Mouse (Mus musculus): ENCODE results near the gene Ptprg. TPM values are rescaled to one million over a fixed set of nuclear protein-coding genes. Genes with fewer than 3 reads are reported as not detected.

Ptprg gene
- polyA plus RNA-seq, 1 experiment from 2014 or later: 48.0 TPM

DNA sequence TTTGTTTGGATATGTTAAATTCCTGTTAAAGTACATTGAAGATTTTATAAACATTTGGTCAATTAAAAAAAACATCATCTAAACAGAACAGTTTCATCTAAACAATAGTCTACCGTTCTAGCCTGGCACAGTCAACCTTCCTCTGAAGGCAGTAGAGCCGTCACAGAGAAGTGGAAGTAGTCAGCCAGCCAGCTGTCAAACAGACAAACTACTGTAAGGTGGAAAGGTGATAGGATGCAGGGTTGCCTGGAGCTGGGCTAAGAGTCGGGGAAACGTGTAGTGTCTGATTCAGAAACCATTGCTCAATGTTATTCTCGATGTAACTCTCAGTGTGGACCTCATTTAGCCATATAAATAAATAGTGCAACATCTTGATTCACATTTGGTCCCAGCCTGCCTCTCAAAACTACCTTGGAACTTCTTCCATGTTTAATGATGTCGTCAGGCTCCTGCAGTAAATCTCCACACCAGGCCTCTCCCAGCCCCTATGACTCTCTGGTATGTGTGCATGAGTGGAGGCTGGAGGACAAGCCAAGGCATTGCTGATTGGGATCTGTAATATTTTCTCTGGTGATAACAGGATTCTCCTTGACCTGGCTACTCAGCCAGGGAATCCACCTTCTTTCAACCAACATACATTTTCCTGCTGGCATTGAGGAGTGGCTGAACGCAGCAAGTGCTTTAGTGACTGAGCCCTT is 178.0 kb downstream of the Ptprg start:
- H3K9me3 ChIP-seq (ENCODE audit: control insufficient read depth, low read length): no peaks in the 10 kb centered on the region
- no peak overlapping the region for H3K27ac ChIP-seq (ENCODE audit: low read depth, low read length)
- no peak for DNase-seq (ENCODE audit: low spot score)
- no peak overlapping the region for H3K9ac ChIP-seq (ENCODE audit: low read length)
- no peaks in the 10 kb centered on the region for H3K36me3 ChIP-seq (ENCODE audit: control insufficient read depth, insufficient read depth, low read length)
- H3K4me2 ChIP-seq (ENCODE audit: low read depth, low read length, severe bottlenecking): no peak overlapping the region
- H3K27me3 ChIP-seq (ENCODE audit: control insufficient read depth, insufficient read depth, low read length): no peaks in the 10 kb centered on the region
- no peak for ATAC-seq (replicated peaks; ENCODE audit: low FRiP score)
- no peaks in the 10 kb centered on the region for H3K4me1 ChIP-seq (replicated peaks; ENCODE audit: control insufficient read depth, insufficient read depth, low read length)
- H3K4me3 ChIP-seq (ENCODE audit: low read depth, low read length): no peak overlapping the region
- 80% methylated on average over 7 of the region's 7 CpGs for WGBS

DNA sequence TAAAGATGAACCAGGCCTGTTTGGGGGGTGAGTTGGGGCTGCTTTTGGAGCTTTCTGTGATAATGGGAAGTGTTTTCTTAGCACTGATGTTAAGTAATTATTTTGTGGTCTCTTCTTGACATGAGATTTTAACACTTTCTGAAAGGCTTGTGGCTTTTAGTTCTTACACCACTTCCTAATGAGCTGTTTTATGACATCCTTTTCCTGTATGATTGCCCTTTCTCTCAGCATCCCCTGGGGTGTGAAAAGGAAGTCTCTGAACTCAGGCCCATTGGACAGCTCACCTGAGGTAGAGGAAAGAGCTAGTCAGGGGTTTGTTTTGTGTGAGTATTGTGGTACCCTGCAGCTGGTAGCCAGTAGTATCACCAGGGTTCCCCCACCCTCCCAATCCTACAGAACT is 179.0 kb downstream of the Ptprg start:
- Histone ChIP-seq H3K9ac (ENCODE audit: low read length) (no peak overlapping the region), H3K27ac (ENCODE audit: low read depth, low read length) (no peak overlapping the region), H3K36me3 (ENCODE audit: control insufficient read depth, insufficient read depth, low read length) (no peaks in the 10 kb centered on the region), H3K4me3 (ENCODE audit: low read depth, low read length) (no peak overlapping the region), H3K9me3 (ENCODE audit: control insufficient read depth, low read length) (no peaks in the 10 kb centered on the region), H3K4me1 (replicated peaks; ENCODE audit: control insufficient read depth, insufficient read depth, low read length) (no peaks in the 10 kb centered on the region), H3K27me3 (ENCODE audit: control insufficient read depth, insufficient read depth, low read length) (no peaks in the 10 kb centered on the region), H3K4me2 (ENCODE audit: low read depth, low read length, severe bottlenecking) (no peak overlapping the region)
- DNase-seq (ENCODE audit: low spot score) (no peak), ATAC-seq (replicated peaks; ENCODE audit: low FRiP score) (no peak)

DNA sequence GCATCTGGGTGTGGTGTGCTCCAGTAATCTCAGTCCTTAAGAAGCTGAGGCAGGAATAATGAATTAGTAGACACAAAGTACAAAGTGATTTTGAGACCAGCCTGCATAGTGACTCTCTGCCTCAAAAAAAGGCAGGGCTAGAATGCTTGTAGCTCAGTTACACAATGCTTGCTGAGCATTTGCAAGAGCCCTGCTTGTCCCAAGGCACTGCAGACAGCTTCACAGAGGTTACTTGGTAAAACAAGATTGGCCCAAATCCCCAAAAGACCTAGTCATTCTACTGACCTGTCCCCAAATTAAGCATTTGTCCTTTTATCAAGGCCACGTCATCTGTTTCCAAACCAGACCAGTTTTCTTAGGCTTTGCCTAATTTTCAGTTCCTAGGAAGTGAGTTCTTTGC is 190.4 kb downstream of the Ptprg start:
- Histone ChIP-seq H3K4me3 (ENCODE audit: low read depth, low read length) (no peak overlapping the region), H3K36me3 (ENCODE audit: control insufficient read depth, insufficient read depth, low read length) (no peaks in the 10 kb centered on the region), H3K9ac (ENCODE audit: low read length) (no peak overlapping the region), H3K9me3 (ENCODE audit: control insufficient read depth, low read length) (no peaks in the 10 kb centered on the region), H3K4me1 (replicated peaks; ENCODE audit: control insufficient read depth, insufficient read depth, low read length) (no peaks in the 10 kb centered on the region), H3K27ac (ENCODE audit: low read depth, low read length) (no peak overlapping the region), H3K27me3 (ENCODE audit: control insufficient read depth, insufficient read depth, low read length) (no peaks in the 10 kb centered on the region), H3K4me2 (ENCODE audit: low read depth, low read length, severe bottlenecking) (no peak overlapping the region)
- WGBS: 89% methylated on average over 1 of the region's 1 CpGs
- DNase-seq (ENCODE audit: low spot score) (no peak), ATAC-seq (replicated peaks; ENCODE audit: low FRiP score) (no peak)

DNA sequence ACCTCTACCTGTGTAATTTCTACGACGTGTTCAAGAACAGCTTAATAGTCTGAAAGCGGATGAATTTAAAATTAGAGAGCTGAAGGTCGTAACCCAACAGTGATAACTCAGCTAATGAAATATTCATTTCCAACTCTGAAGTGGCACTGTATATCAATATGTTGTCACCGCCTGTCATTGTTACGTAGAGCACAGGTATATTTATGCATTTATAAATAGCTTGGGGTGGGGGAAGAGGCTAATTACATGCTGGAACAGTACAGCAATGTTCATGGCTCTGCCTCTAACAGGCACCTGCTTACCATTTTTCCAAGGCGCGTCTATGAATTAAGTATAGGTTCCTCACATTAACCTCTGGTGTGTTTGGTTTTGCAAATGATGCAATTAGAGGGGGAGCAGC is 199.3 kb downstream of the Ptprg start:
- WGBS: 84% methylated on average over 8 of the region's 8 CpGs
- no peaks in the 10 kb centered on the region for H3K9me3 ChIP-seq (ENCODE audit: control insufficient read depth, low read length)
- H3K4me3 ChIP-seq (ENCODE audit: low read depth, low read length): no peak overlapping the region
- H3K4me2 ChIP-seq (ENCODE audit: low read depth, low read length, severe bottlenecking): no peak overlapping the region
- no peaks in the 10 kb centered on the region for H3K36me3 ChIP-seq (ENCODE audit: control insufficient read depth, insufficient read depth, low read length)
- ATAC-seq (replicated peaks; ENCODE audit: low FRiP score): no peak
- no peak overlapping the region for H3K27ac ChIP-seq (ENCODE audit: low read depth, low read length)
- no peak overlapping the region for H3K9ac ChIP-seq (ENCODE audit: low read length)
- no peak for DNase-seq (ENCODE audit: low spot score)
- H3K4me1 ChIP-seq (replicated peaks; ENCODE audit: control insufficient read depth, insufficient read depth, low read length): no peaks in the 10 kb centered on the region
- H3K27me3 ChIP-seq (ENCODE audit: control insufficient read depth, insufficient read depth, low read length): no peaks in the 10 kb centered on the region

DNA sequence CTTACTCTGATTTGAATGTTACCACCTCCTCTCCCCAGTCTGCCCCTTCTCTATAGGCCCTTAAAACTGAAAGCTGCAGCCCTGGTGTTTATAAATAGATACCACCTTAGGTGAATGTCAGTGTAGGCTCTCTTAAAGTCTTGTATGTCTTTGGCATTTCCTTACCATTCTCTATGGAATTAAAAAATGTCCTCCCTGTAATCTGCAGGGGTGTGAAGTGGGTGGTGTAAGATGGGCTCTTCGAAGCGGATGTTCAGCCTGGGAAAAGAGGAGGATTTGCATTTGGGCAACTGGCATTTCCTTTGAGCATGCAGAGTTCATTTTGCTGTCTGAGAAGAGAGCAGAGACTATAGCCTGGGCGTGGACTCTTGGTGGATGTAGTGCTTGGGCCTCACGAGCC is 201.3 kb downstream of the Ptprg start:
- H3K27ac ChIP-seq (ENCODE audit: low read depth, low read length): no peak overlapping the region
- ATAC-seq (replicated peaks; ENCODE audit: low FRiP score) (no peak), DNase-seq (ENCODE audit: low spot score) (no peak)
- H3K4me3 ChIP-seq (ENCODE audit: low read depth, low read length): no peak overlapping the region
- no peaks in the 10 kb centered on the region for H3K4me1 ChIP-seq (replicated peaks; ENCODE audit: control insufficient read depth, insufficient read depth, low read length)
- no peaks in the 10 kb centered on the region for H3K9me3 ChIP-seq (ENCODE audit: control insufficient read depth, low read length)
- H3K36me3 ChIP-seq (ENCODE audit: control insufficient read depth, insufficient read depth, low read length): no peaks in the 10 kb centered on the region
- no peak overlapping the region for H3K9ac ChIP-seq (ENCODE audit: low read length)
- 82% methylated on average over 4 of the region's 4 CpGs for WGBS
- H3K4me2 ChIP-seq (ENCODE audit: low read depth, low read length, severe bottlenecking): no peak overlapping the region
- no peaks in the 10 kb centered on the region for H3K27me3 ChIP-seq (ENCODE audit: control insufficient read depth, insufficient read depth, low read length)

DNA sequence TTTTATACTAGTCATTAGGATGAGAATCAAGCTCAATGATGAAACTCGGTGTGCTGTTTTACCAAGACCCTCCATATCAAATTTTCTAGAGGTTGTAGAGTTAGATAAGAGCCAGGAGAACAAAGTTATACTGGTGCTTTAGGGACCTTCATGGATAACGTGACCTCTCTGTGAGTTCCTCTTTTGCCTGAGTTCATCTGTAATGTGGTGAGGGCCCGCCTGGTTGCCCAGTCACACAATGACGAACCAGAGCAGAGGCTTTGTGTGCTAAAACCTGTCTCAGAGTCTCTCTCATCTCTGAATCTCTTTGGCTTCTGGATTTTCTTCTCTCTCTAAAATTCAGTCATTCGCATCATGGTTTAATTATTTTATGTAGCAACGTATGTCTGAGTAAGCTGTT is 204.9 kb downstream of the Ptprg start:
- DNase-seq (ENCODE audit: low spot score) (no peak), ATAC-seq (replicated peaks; ENCODE audit: low FRiP score) (no peak)
- Histone ChIP-seq H3K4me2 (ENCODE audit: low read depth, low read length, severe bottlenecking) (no peak overlapping the region), H3K9ac (ENCODE audit: low read length) (no peak overlapping the region), H3K9me3 (ENCODE audit: control insufficient read depth, low read length) (no peaks in the 10 kb centered on the region), H3K27me3 (ENCODE audit: control insufficient read depth, insufficient read depth, low read length) (no peaks in the 10 kb centered on the region), H3K4me3 (ENCODE audit: low read depth, low read length) (no peak overlapping the region), H3K4me1 (replicated peaks; ENCODE audit: control insufficient read depth, insufficient read depth, low read length) (no peaks in the 10 kb centered on the region), H3K27ac (ENCODE audit: low read depth, low read length) (no peak overlapping the region), H3K36me3 (ENCODE audit: control insufficient read depth, insufficient read depth, low read length) (no peaks in the 10 kb centered on the region)
- 88% methylated on average over 6 of the region's 6 CpGs for WGBS

DNA sequence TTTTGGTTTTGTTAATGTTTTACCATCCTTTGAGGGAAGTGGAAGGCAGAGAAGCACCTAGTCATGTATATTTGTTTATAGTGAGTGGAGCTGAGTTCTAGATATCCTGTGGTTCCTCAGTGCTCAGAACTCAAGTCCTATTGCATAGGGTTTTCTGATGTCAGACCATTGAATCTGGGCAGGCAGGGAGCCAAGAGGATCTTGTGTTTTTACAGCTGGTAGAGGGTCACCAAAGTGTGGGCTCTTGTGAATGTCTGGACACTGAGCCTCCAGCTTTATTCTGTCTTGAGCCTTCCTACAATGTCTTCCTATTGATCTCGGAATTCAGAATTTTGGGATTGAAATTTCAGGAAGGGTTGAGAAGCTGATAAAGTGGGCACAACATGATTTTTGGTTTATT is 206.0 kb downstream of the Ptprg start:
- no peaks in the 10 kb centered on the region for H3K27me3 ChIP-seq (ENCODE audit: control insufficient read depth, insufficient read depth, low read length)
- no peaks in the 10 kb centered on the region for H3K4me1 ChIP-seq (replicated peaks; ENCODE audit: control insufficient read depth, insufficient read depth, low read length)
- no peak overlapping the region for H3K4me3 ChIP-seq (ENCODE audit: low read depth, low read length)
- no peaks in the 10 kb centered on the region for H3K36me3 ChIP-seq (ENCODE audit: control insufficient read depth, insufficient read depth, low read length)
- no peak overlapping the region for H3K4me2 ChIP-seq (ENCODE audit: low read depth, low read length, severe bottlenecking)
- H3K27ac ChIP-seq (ENCODE audit: low read depth, low read length): no peak overlapping the region
- DNase-seq (ENCODE audit: low spot score) (no peak), ATAC-seq (replicated peaks; ENCODE audit: low FRiP score) (no peak)
- no peaks in the 10 kb centered on the region for H3K9me3 ChIP-seq (ENCODE audit: control insufficient read depth, low read length)
- 88% methylated on average over 1 of the region's 1 CpGs for WGBS
- H3K9ac ChIP-seq (ENCODE audit: low read length): no peak overlapping the region

DNA sequence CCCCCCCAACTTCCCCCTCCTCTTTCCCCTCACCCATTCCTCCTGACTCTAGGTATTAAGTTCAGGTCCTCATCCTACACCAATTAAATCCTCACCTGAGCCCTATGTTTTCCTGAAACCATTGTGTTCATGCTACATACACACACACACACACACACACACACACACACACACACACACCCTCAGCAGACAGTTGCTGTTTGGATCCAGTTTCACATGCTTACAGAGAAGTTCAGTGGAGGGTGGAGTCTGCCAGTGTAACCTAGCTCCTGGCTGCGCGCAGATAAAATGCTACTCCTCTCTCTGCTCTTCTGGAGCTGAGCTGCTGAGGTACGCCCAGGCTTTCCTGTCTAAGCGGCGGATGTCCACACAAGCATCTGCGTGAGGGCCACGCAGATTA is 209.7 kb downstream of the Ptprg start:
- Histone ChIP-seq H3K36me3 (ENCODE audit: control insufficient read depth, insufficient read depth, low read length) (no peaks in the 10 kb centered on the region), H3K27ac (ENCODE audit: low read depth, low read length) (no peak overlapping the region), H3K4me1 (replicated peaks; ENCODE audit: control insufficient read depth, insufficient read depth, low read length) (no peaks in the 10 kb centered on the region; the same call in 1 of the 2 replicates), H3K9ac (ENCODE audit: low read length) (no peak overlapping the region), H3K4me2 (ENCODE audit: low read depth, low read length, severe bottlenecking) (no peak overlapping the region), H3K9me3 (ENCODE audit: control insufficient read depth, low read length) (no peaks in the 10 kb centered on the region), H3K27me3 (ENCODE audit: control insufficient read depth, insufficient read depth, low read length) (no peaks in the 10 kb centered on the region), H3K4me3 (ENCODE audit: low read depth, low read length) (no peak overlapping the region)
- ATAC-seq (replicated peaks; ENCODE audit: low FRiP score) (no peak), DNase-seq (ENCODE audit: low spot score) (no peak)
- 64% methylated on average over 7 of the region's 7 CpGs for WGBS

DNA sequence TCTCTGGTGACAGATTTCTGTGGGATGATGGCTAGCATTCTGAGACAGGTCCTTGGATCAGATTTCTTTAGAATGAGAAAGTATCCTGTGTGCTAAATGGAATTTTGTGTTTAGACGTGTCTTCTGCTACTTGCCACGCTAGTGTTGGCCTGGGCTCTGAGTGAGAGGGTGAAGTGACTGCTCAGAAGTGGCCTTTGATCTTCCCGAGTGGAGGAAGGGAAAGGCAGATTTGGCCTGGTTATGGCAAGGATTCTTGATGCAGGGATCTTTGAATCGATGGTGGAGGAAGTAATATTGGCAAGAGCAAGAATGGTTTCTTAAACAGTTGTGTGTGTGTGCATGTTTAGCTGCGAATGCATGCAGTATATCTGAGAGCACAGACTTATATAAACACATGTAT is 219.4 kb downstream of the Ptprg start:
- Histone ChIP-seq H3K27ac (ENCODE audit: low read depth, low read length) (no peak overlapping the region), H3K4me3 (ENCODE audit: low read depth, low read length) (no peak overlapping the region), H3K9me3 (ENCODE audit: control insufficient read depth, low read length) (no peaks in the 10 kb centered on the region), H3K36me3 (ENCODE audit: control insufficient read depth, insufficient read depth, low read length) (no peaks in the 10 kb centered on the region), H3K4me1 (replicated peaks; ENCODE audit: control insufficient read depth, insufficient read depth, low read length) (peaks cover 6% of the 10 kb centered on the region; the same call in 1 of the 2 replicates), H3K27me3 (ENCODE audit: control insufficient read depth, insufficient read depth, low read length) (no peaks in the 10 kb centered on the region), H3K9ac (ENCODE audit: low read length) (no peak overlapping the region), H3K4me2 (ENCODE audit: low read depth, low read length, severe bottlenecking) (no peak overlapping the region)
- 70% methylated on average over 5 of the region's 5 CpGs for WGBS
- ATAC-seq (replicated peaks; ENCODE audit: low FRiP score) (no peak), DNase-seq (ENCODE audit: low spot score) (no peak)
